8 mouse cellular contexts compared by ENCODE assay signal in genomic region chr12:116077855-116078366, GRCm38 (mm10). TPM values are rescaled to one million over a fixed set of nuclear protein-coding genes. Genes with fewer than 3 reads are reported as not detected.
DNase-seq lines count a peak whose midpoint lies in the region; ATAC-seq and TF ChIP-seq lines count a peak whose summit lies in the region.

No protein-coding gene starts in this region.

- H3K27ac ChIP-seq in kidney, embryonic 16.5 days (ENCODE audit: low read length) = no peak overlapping the region
- no peak overlapping the region for H3K27ac ChIP-seq in embryonic facial prominence, embryonic 11.5 days (replicated peaks; ENCODE audit: low read depth, low read length)
- peak overlapping the region; percentile 14; the same call in 1 of the 2 replicates for H3K27ac ChIP-seq in intestine, embryonic 15.5 days

- ATAC-seq in kidney, embryonic 16.5 days (ENCODE audit: low FRiP score, low TSS enrichment) = peak; percentile 79
- ATAC-seq in embryonic facial prominence, embryonic 11.5 days (replicated peaks; ENCODE audit: insufficient number of reproducible peaks, low FRiP score, low TSS enrichment, low read depth) = peak; percentile 77
- ATAC-seq in intestine, embryonic 15.5 days = peak; percentile 89
- no peak for ATAC-seq in frontal cortex, adult (ENCODE audit: low TSS enrichment)

- no peak for TF ChIP-seq POLR2A in myocyte (IDR thresholded peaks at IDR 0.05; ENCODE audit: insufficient read length, low read depth)

- H3K4me2 ChIP-seq in kidney, embryonic 16.5 days (replicated peaks; ENCODE audit: low read depth, low read length) = peak overlapping the region; percentile 81
- H3K4me2 ChIP-seq in embryonic facial prominence, embryonic 11.5 days (ENCODE audit: low read depth, low read length) = peak overlapping the region; percentile 89
- peak overlapping the region; percentile 94 for H3K4me2 ChIP-seq in intestine, embryonic 15.5 days (replicated peaks)
- peak overlapping the region; percentile 47 for H3K4me2 ChIP-seq in myocyte (ENCODE audit: low read depth)

- WGBS in kidney, embryonic 16.5 days = under 1% methylated on average over 24 of the region's 24 CpGs
- WGBS in embryonic facial prominence, embryonic 11.5 days = 1% methylated on average over 24 of the region's 24 CpGs
- WGBS in intestine, embryonic 15.5 days = under 1% methylated on average over 24 of the region's 24 CpGs

- H3K9ac ChIP-seq in kidney, embryonic 16.5 days (replicated peaks; ENCODE audit: low read length) = peak overlapping the region; percentile 54
- H3K9ac ChIP-seq in embryonic facial prominence, embryonic 11.5 days (replicated peaks; ENCODE audit: low read length) = peak overlapping the region; percentile 73
- H3K9ac ChIP-seq in intestine, embryonic 15.5 days = peak overlapping the region; percentile 67

- no peaks in the 10 kb centered on the region for H3K9me3 ChIP-seq in kidney, embryonic 16.5 days (ENCODE audit: low read length)
- no peaks in the 10 kb centered on the region for H3K9me3 ChIP-seq in embryonic facial prominence, embryonic 11.5 days (replicated peaks; ENCODE audit: control insufficient read depth, low read length)
- H3K9me3 ChIP-seq in intestine, embryonic 15.5 days = no peaks in the 10 kb centered on the region

- H3K4me1 ChIP-seq in kidney, embryonic 16.5 days (ENCODE audit: insufficient read depth, low read length) = no peaks in the 10 kb centered on the region
- H3K4me1 ChIP-seq in embryonic facial prominence, embryonic 11.5 days (ENCODE audit: control insufficient read depth, insufficient read depth, low read length) = no peaks in the 10 kb centered on the region
- no peaks in the 10 kb centered on the region for H3K4me1 ChIP-seq in intestine, embryonic 15.5 days (replicated peaks)

- H3K27me3 ChIP-seq in kidney, embryonic 16.5 days (ENCODE audit: insufficient read depth, low read length) = peaks cover 29% of the 10 kb centered on the region
- H3K27me3 ChIP-seq in embryonic facial prominence, embryonic 11.5 days (ENCODE audit: control insufficient read depth, insufficient read depth, low read length) = peaks cover 2% of the 10 kb centered on the region; the same call in 1 of the 2 replicates
- peaks cover 5% of the 10 kb centered on the region; the same call in 1 of the 2 replicates for H3K27me3 ChIP-seq in intestine, embryonic 15.5 days (replicated peaks)
- H3K27me3 ChIP-seq in myocyte (ENCODE audit: control insufficient read depth, insufficient read depth, insufficient read length) = peaks cover 36% of the 10 kb centered on the region

- no peak for DNase-seq in kidney, adult 9 months
- DNase-seq in embryonic facial prominence, embryonic 11.5 days (ENCODE audit: low spot score) = no peak
- DNase-seq in frontal cortex, postnatal 36 days (ENCODE audit: low spot score in 2 of 2) = no peak
- no peak for DNase-seq in adrenal gland, adult 8-10 months

- H3K36me3 ChIP-seq in kidney, embryonic 16.5 days (ENCODE audit: insufficient read depth, low read length) = no peaks in the 10 kb centered on the region
- H3K36me3 ChIP-seq in embryonic facial prominence, embryonic 11.5 days (replicated peaks; ENCODE audit: control insufficient read depth, insufficient read depth, low read depth, low read length) = no peaks in the 10 kb centered on the region
- no peaks in the 10 kb centered on the region for H3K36me3 ChIP-seq in intestine, embryonic 15.5 days
- no peaks in the 10 kb centered on the region for H3K36me3 ChIP-seq in myocyte (ENCODE audit: control insufficient read depth, insufficient read depth)

- H3K79me2 ChIP-seq in myocyte (ENCODE audit: control insufficient read depth, insufficient read depth) = no peaks in the 10 kb centered on the region

- H3K4me3 ChIP-seq in kidney, embryonic 16.5 days (ENCODE audit: low read length) = peak overlapping the region; percentile 48
- peak overlapping the region; percentile 53 for H3K4me3 ChIP-seq in embryonic facial prominence, embryonic 11.5 days (ENCODE audit: low read depth, low read length)
- peak overlapping the region; percentile 55 for H3K4me3 ChIP-seq in intestine, embryonic 15.5 days (replicated peaks)
- no peak overlapping the region for H3K4me3 ChIP-seq in myocyte

- no peak overlapping the region for H3ac ChIP-seq in myocyte (ENCODE audit: control insufficient read depth, insufficient read length)

TF ChIP-seq in myocyte, 11 proteins besides CTCF, POLR2A, EP300 and RAD21:
- TF ChIP-seq POLR2AphosphoS2 (IDR thresholded peaks at IDR 0.05; ENCODE audit: insufficient read length, low read depth) (no peak), E2F4 (IDR thresholded peaks at IDR 0.05; ENCODE audit: insufficient read depth) (no peak), USF1 (IDR thresholded peaks at IDR 0.05; ENCODE audit: low read depth) (no peak), TCF12 (IDR thresholded peaks at IDR 0.05; ENCODE audit: insufficient read depth, poor library complexity, severe bottlenecking) (no peak), TCF3 (IDR thresholded peaks at IDR 0.05; ENCODE audit: insufficient read length, low read depth) (no peak), MYOD1 (IDR thresholded peaks at IDR 0.05; ENCODE audit: control insufficient read depth in 1 of 3, insufficient read length in 2 of 3, low read depth in 2 of 3) (no peak), MAX (IDR thresholded peaks at IDR 0.05; ENCODE audit: low read depth) (no peak), CEBPB (IDR thresholded peaks at IDR 0.05; ENCODE audit: insufficient read depth, poor library complexity, severe bottlenecking) (no peak)

RNA-seq across cellular contexts. Expression of gene Vipr2, which starts 0.4 kb away (rescaled TPM):
- 0.92 and 1.2 TPM in 2 replicates for polyA plus RNA-seq in kidney, embryonic 16.5 days (2015; fragmentation: Nextera tagmentation; extraction: Ambion mirVana)
- 2.5 and 3.3 TPM in 2 replicates for polyA plus RNA-seq in embryonic facial prominence, embryonic 11.5 days (2014; fragmentation: Nextera tagmentation; extraction: Ambion mirVana)
- polyA plus RNA-seq in intestine, embryonic 15.5 days (2015; fragmentation: Nextera tagmentation; extraction: Ambion mirVana) = 2.5 and 2.6 TPM in 2 replicates
- polyA plus RNA-seq in myocyte (2012; fragmentation: generic; extraction: Trizol) = 0.31 TPM
- total RNA-seq in adrenal gland, adult 8-10 months (2022) = under 1 TPM; 0.28 to 0.73 (median 0.44) TPM

RNA-seq across cellular contexts. Expression of gene Zfp386, which starts 30.4 kb away (rescaled TPM):
- polyA plus RNA-seq in kidney, embryonic 16.5 days (2015; fragmentation: Nextera tagmentation; extraction: Ambion mirVana) = 46.9 and 51.8 TPM in 2 replicates
- polyA plus RNA-seq in embryonic facial prominence, embryonic 11.5 days (2014; fragmentation: Nextera tagmentation; extraction: Ambion mirVana) = 70.8 and 80.2 TPM in 2 replicates
- polyA plus RNA-seq in intestine, embryonic 15.5 days (2015; fragmentation: Nextera tagmentation; extraction: Ambion mirVana) = 27.8 and 36.8 TPM in 2 replicates
- 14.5 TPM for polyA plus RNA-seq in myocyte (2012; fragmentation: generic; extraction: Trizol)
- total RNA-seq in adrenal gland, adult 8-10 months (2022) = 10 to 100 TPM; 26.0 to 47.7 (median 35.6) TPM
